Mouse (Mus musculus): ENCODE data around the gene Fam193b.
"Not testable (repeated sequence)": the region's sequence is repeated elsewhere in the genome, so short reads cannot be mapped to it uniquely, and the experiment has no call there.

Gene Fam193b

DNA sequence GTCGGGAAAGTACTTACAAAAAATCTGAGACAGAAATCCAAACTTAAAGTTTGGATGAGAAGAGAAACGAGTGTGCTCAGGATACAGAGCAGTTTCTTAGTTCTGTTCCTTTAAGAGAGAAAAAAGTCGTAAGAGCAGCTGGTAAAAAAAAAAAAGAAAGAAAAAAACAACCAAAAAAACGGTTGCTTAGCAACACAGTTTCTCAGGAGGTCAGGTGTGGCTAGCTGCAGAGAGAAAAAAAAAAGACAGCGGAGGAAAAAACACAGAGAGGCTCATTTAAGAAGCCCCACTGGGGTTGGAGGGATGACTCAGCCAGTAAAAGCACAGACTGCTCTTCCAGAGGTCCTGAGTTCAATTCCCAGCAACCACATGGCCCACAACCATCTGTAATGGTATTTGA is 3.4 kb upstream of the Fam193b start:
- in situ Hi-C loops (cut with MboI; ENCODE audit: unreplicated experiment in 2 of 2): no loop called here

DNA sequence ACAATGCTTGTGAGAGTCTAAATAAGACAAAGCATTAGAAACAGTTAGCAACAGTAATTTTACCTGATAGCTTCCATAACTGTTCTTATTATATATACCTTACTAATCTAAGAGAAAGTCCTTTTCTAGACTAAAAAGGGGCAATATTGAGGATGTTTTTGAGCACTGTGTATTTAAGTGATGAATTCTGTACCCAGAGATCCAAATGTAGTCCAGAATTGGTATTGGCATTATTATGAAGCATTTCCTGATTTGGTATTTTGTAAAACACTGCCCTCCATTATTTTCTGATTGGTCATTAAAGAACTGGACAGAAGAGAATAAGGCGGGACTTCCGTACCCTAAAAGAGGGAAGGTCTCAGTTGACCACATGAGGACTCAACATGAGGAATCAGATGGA is 2.5 kb upstream of the Fam193b start, which contains the start of gene Tmed9:
Tmed9 (plus strand) TSS at position 301 of the 400 bp plus-strand sequence.
- in situ Hi-C loops (cut with MboI; ENCODE audit: unreplicated experiment in 2 of 2): no loop called here

DNA sequence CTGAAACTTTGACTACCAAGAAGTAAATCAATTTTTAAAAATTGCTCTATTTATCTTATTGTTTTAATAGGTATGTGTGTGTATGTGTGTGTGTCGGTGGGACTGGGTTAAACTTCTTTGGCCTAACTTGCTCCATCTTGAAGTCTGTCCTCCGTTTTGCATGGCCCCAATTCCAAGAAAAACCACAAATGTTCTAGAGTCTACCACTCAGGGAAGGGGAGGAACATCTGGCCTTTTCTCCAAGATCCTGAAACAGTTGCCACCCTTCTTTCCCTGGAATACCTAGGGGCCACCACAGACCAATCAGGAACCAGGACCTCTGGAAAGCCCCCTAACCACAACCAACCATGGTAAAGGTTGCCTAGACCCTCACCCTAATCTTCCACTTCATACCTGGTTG is 1.1 kb upstream of the Fam193b start:
- in situ Hi-C loops (cut with MboI; ENCODE audit: unreplicated experiment in 2 of 2): no loop called here

DNA sequence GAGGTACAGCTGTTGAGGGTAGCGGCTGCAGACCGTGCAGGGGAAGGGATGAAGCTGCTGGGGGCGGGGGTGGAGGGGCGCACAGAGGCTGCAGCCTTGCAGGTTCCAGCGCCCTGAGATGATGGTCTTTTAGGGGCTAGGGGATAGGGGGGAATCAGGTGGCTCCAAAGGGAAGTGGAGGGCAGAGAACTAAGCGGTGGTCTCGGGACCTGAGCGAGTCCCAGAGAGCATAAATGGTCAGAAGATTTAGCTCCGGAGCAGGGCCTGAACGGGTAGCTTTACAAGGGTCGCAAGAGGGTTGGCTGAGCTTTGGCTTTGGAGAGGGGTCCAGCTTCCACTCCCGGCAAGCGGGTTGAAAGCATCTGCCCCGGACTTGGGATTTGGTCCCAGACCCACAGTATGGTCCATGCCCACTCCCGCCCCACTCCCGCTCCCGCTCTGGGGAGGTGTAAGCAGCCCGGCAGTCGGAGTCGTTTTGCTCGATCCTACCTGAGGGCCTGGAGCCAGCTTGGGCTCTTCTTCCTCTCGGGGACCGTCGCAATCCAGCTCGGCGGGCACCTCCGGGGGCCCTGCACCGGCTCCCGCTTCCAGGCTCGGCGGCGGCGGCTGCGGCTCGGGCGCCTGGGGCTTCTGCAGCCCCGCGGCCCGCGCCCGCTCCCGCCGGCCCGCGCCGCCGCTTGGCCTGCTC is 490 bp downstream of the Fam193b start:
- in situ Hi-C loops (cut with MboI; ENCODE audit: unreplicated experiment in 2 of 2): no loop called here

DNA sequence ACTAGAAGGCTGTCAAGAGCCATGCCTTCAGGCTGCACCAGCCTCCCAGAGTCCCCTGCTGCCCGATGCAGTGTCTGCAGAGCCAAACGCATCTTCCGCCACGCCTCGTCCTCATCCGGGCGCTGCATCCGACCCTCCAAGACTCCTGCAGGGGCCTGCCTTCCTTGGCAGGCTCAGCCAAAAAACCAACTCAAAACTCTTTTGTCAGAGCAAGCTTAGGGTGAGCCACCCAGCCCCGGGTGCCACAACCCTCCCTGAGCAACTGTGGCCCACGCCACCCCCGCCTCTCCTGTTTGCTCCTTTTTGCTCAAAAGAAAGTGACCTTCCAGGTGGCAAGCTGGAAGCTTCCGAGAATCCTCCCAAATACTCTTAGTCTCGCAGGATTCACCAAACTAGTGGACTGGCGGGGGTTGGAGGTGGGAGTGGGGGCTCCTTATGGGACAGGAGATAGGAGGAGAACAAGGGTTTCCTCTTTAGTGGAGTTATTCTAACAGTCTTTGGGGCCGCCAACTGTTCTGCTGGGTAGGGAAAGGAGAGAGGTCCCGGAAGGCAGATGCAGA is 1.1 kb downstream of the Fam193b start:
- in situ Hi-C loops (cut with MboI; ENCODE audit: unreplicated experiment in 2 of 2): no loop called here

DNA sequence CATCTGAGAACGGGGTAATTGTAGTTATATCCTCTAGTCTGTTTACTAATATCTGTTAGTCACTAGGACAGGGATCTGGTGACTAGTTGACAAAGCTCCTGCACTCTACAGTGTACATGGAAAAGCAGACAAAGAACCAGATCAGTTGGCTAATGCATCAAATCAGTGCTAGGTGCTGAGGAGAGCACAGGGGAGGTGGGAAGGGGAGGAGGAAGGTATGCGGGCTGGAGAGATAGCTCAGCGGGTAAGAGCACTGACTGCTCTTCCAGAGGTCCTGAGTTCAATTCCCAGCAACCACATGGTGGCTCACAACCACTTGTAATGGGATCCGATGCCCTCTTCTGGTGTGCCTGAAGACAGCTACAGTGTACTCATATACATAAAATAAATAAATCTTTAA is 2.4 kb downstream of the Fam193b start:
- in situ Hi-C loops (cut with MboI; ENCODE audit: unreplicated experiment in 2 of 2): not testable (repeated sequence)

DNA sequence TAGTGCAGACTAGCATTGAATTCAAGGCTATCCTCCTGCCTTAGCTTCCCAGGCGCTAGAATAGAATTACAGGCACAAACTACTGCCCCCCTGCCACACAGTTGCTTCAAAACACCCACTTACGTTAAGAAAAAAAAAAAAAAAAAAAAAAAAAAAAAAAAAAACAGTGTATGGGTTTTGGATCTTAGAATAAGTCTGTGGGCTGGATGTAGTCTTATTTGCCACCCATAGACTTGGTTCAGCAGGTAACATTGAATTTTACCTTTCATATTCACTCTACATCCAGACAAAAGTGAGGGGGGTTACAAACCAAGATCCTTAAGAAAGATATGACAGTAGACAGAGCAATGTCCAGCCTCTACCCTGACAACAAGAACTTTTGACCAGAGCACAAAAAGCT is 3.0 kb downstream of the Fam193b start:
- in situ Hi-C loops (cut with MboI; ENCODE audit: unreplicated experiment in 2 of 2): no loop called here

DNA sequence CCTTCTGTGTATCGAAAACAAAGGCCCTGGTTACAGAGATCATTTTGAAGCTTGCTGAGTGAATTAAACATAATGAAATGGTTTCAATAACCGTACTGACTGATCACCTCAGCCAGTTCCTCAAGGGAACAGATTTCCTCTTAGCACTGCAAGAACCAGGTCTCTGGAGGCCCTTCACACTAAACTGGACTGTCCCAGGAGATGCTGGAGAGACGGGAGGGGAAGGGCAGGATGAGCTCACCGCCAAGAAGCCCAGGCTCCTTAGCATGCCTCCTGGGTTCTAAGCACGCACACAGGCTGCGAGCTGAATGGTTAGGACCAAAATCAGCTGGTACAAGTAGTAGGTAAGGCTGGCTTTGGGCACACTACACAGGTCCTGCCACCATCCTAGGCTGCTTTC is 3.9 kb downstream of the Fam193b start:
- in situ Hi-C loops (cut with MboI; ENCODE audit: unreplicated experiment in 2 of 2): no loop called here

DNA sequence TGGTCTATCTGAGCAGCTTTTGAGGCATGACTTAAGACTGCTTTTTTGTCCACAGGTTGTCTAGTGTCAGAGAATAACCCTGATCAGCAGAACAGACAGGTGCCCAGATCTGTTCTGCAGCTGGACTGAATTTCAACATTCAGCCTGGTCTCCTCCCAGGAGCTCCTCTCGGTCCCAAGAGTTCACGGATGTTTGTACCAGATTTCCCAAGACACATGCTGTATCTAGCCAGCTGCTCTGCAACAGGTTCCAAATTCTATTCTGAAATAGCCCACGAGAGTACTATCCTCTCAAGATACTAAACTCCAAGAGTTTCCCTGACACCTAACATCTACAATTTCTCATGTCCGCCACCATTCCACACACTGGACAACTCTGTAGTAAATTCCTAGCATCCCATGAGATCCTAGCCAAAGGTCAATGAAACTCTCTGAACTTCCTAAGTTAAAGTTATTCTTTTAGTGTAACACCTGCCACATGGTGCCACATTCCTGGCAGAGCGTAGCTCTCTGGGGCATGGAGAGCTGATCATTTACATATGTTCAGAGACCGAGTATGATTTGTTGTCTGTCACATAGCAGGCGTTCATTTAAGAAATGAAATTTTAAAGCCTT is 7.5 kb downstream of the Fam193b start:
- in situ Hi-C loops (cut with MboI; ENCODE audit: unreplicated experiment in 2 of 2): no loop called here

DNA sequence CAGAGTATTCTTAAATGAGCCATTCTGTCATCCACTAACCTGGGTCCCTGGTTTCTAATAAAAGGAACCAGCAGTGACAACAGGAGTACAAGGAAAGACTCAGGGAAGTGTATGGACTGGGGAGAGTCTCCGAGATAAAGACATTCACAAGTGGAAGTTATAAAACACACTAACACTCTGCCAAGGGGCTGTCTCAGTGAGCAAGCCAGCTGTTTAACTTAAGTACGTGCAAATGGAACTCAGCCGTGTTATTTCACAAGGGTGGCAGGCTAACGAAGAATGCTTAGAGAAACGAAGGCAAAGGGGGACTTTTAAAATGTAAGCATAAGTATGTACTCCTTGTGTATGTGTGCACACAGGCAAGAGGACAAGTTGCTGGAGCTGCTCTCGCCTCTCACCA is 13.4 kb downstream of the Fam193b start:
- in situ Hi-C loops (cut with MboI; ENCODE audit: unreplicated experiment in 2 of 2): no loop called here

DNA sequence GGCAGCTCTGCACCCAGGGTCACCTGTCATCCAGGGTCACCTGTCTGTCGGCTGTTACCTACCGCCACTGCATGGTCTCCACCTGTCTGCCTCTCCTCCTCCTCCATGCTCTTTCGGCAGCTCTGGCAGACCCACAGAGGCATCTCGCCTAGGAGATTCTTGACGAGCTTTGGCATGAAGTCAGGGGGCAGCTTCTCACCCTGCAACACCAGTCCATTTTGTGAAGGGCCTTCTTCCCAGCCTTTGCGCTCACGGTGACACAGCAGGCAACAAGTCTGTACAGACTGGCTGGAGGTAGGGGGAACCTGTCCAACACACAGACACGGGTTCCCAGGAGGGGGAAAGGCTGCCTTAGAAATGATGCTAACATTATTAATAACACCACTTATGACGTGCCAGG is 15.0 kb downstream of the Fam193b start:
- in situ Hi-C loops (cut with MboI; ENCODE audit: unreplicated experiment in 2 of 2): no loop called here

DNA sequence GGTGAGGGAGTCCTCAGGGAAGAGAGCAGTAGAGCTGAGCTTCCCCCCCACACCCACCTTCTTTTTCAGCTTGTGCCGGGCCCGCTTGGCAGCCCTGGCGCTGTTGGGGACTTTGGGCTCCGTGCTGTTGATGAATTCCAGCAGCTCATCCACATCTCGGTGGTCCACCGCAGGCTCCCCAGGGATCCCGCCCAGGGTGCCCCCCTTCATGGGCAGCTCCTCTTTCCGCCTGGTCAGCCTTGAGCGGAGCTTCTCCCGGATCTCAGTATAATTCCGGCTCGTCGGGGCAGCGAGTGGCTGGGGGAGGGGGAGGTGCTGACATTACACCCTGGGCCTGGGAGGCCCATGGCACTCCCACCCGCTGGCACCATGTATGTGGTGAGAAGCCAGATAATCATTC is 21.9 kb downstream of the Fam193b start:
- in situ Hi-C loops (cut with MboI; ENCODE audit: unreplicated experiment in 2 of 2): no loop called here

DNA sequence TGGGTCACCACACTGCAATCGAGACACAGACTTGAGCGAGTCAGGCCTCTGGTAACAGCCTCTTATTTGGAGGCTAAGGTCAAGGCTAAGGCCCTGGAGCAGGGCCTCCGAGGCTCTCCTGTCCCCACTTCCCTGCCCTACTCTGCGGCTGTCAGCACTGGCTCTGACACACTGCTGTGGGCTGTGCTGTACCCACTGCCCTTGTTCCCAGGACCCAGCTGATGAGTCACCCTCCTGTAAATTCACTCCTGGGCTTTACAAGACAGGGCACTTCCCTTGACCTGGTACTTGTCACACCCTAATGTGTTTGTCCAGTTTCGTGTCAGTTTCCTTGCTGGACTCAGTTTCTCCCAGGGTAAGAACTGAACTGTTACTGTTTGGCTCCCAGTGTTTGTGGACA is 22.5 kb downstream of the Fam193b start:
- in situ Hi-C loops (cut with MboI; ENCODE audit: unreplicated experiment in 2 of 2): no loop called here

DNA sequence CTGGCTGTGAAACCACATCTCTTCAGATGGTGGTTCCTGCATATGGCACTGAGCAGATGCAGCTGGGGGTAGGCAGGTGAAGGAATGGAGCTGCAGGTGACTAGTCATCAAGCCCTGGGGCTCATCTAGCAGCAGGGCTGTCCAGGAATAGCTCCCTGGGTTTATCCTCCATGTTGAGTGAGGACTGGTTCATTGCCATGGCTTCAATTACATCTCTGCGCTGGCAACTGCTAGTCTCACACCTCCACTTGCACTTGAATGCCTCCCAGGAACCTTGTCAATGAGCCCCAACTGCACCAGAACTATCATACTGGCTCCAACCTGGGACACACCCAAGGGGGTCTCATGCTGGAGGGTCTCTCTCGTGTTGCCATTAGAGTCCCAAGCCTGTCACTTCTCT is 23.0 kb downstream of the Fam193b start:
- in situ Hi-C loops (cut with MboI; ENCODE audit: unreplicated experiment in 2 of 2): no loop called here

DNA sequence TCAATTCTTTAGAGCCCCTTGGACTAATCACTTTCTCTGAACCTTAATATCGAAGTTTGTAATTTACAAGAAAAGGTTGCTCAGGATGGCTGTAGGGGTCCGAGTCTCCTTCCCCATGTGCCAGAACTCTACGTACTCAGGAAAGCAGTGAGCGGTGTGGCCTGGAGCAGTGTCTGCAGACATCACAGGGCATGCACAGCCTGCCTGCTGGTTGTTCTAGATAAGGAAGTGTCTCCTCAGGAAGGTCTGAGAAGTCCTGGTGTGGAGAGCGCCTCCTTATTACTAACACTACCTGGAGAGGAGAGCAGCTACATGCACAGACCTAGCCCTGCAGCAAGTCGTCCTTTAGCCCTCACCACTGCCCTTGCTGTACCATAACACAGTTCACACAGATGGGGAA is 26.1 kb downstream of the Fam193b start:
- in situ Hi-C loops (cut with MboI; ENCODE audit: unreplicated experiment in 2 of 2): no loop called here

DNA sequence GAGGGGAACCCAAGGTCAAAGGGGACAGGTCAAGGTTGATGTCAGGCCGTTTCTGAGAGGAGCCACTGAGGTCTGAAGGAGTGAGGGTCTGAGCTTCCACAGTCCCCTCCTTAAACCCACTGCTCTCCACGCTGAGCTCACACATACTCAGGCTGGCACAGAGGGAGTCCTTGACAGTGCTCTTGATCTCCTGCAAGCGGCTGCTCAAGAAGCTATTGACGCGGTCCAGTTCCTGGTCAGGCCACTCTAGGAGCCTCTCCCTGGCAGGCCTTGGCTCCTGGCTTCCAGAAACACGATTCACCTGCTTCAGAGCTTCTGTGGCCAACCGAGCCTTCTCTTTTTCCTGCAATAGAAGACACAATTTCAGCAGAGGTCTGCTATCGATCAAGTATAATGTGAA is 27.5 kb downstream of the Fam193b start:
- in situ Hi-C loops (cut with MboI; ENCODE audit: unreplicated experiment in 2 of 2): no loop called here

DNA sequence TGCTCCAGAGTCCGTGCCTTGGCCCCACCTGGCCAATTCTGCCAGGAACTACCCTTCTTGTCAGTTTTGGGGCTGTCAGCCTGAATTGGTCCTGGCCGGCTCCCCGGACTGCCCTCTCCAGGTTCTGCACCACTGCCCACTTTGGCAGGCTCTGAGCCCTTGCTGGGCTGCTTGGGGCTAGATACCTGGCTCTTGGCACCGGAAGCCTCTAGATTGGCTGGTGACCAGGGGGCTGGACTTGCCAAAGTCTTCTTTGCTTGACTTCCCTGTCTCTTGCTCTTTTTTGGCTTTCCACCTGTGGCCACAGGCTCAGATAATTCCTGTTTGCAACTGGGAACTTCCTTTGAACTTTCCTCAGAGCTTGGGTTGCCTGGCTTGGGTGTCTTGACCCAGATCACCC is 28.0 kb downstream of the Fam193b start:
- in situ Hi-C loops (cut with MboI; ENCODE audit: unreplicated experiment in 2 of 2): no loop called here

DNA sequence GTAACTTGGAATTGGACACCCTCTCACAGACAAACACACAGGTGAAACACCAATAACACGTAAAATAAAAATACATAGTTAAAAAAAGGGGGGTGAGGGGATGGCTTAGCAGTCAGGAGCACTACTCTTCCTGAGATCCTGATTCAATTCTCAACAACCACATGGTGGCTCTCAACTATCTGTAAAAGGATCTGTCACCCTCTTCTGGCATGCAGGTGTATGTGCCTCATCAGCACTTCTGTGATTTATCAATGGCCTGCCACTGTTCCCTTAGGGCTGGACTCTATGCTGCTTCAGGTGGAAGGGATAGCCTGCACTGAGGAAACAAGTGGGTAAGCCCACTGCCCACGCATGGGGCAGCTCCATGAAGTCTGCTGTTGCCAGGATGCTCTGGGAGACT is 30.0 kb downstream of the Fam193b start:
- in situ Hi-C loops (cut with MboI; ENCODE audit: unreplicated experiment in 2 of 2): no loop called here

DNA sequence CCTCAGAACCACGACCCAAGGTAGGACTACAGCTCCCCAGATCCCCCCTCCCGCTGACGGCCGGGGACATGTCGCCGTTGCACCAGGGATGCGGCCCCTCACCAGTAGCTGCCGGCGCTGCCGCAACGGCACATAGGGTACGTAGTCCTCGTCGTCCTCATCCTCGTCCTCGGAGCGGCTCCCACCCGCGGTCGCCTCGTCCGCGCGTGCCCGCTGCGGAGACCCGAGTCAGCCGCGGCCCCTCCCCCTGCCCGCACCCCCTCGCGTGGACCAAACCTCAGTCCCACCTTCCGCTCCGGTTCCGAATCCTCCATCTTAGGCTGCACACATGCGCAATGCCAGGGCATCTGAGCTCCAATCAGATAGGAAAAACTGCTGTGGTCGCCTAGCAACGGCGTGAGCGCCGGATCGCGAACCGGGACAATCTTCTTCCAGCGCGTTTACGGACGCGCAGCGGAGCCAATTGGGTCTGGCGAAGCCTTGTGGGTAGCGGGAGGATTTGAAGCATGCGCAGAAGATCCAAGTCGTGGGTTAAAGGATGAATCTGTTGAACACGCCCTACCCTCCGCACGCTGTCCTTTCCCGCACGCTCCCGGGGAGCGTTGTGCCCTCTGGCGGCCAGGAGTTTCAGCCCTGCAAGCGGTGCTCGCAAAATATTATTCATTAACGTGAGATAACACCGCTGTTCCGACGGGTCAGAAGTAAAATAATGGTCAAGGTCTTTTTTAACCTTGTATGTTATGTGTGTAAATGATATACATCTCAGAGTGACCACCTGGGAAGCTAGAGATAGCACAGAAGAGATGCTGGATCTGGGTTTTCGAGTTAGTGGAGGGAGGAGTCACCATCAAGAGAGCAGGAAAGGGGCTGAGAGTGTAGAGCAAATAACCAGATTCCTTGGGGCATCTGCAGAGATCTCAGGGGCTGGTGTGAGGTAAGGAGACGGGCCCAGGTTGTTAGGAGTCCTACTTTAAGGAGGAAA is 34.4 kb downstream of the Fam193b start, which contains the start of gene Ddx41:
Ddx41 (minus strand) TSS at position 465 of the 982 bp plus-strand sequence.
- in situ Hi-C loops (cut with MboI; ENCODE audit: unreplicated experiment in 2 of 2): no loop called here

DNA sequence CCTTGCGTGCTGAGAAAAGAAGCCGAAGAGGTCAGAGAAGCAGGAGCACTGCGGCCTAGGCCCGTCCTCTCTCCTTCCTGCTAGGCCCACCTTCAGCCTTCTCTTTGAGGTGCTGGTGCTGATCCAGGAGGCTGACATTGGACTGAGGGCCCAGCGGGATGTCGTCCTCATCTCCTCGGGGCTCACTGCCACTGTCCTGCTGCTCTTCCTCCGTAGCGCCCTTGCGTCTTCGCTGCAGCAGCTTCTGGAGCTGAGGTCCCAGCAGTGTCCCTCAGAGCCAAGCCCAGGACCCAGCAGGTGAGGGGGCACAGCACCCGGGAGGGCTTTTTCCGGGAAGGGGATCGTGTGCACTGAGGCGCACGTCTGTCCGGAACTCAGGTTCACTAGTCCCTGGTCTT is 35.1 kb downstream of the Fam193b start:
- in situ Hi-C loops (cut with MboI; ENCODE audit: unreplicated experiment in 2 of 2): no loop called here

DNA sequence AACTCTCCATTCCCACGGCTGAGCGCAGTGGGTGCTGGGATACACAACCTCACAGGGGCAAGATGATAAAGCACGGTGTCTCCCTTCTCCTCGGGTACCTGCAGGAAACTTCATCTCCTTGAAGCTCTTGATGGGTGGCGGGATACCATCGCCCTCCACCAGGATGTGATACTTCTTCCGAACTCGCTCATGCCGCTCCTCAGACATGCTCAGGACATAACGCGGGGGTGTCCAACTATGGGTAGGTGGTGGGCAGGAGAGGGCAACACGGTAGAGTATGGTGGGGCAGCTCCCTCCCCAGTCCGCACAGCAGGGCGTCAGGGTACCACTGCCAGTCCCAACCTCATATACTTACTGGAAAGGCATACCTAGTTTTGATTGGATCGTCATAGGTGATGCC is 35.7 kb downstream of the Fam193b start:
- in situ Hi-C loops (cut with MboI; ENCODE audit: unreplicated experiment in 2 of 2): no loop called here
